Mouse (Mus musculus) thymus, adult 2 months (tissue): Measurements from ENCODE around the gene Dnal4. TPM values are rescaled to one million over a fixed set of nuclear protein-coding genes. Genes with fewer than 3 reads are reported as not detected.

ENCODE experiments used
- DNase-seq: peaks from one replicate; pipeline ENCODE4 v3.0.0; 2021
- H3K27ac ChIP-seq: fragments of 200-500 bp; 2 replicates; pipeline ENCODE4 v1.5.1; 2012; ENCODE audit warnings: low read length, control low read depth; ENCODE audit not compliant: control insufficient read depth, insufficient read depth
- H3K27me3 ChIP-seq: fragments of 200-500 bp; 2 replicates; pipeline ENCODE4 v1.6.1; 2012; ENCODE audit warnings: mild to moderate bottlenecking, low read length, moderate library complexity, mixed read lengths; ENCODE audit not compliant: control insufficient read depth, insufficient read depth
- H3K36me3 ChIP-seq: fragments of 200-500 bp; 2 replicates; pipeline ENCODE4 v1.6.1; 2012; ENCODE audit warnings: mild to moderate bottlenecking, low read length, moderate library complexity; ENCODE audit not compliant: control insufficient read depth, insufficient read depth
- H3K4me1 ChIP-seq: fragments of 200-500 bp; replicated peaks from 2 replicates; pipeline ENCODE4 v1.6.1; 2012; ENCODE audit warnings: low read length; ENCODE audit not compliant: control insufficient read depth, insufficient read depth
- H3K4me3 ChIP-seq: fragments of 200-500 bp; 2 replicates; pipeline ENCODE4 v1.5.1; 2012; ENCODE audit warnings: mild to moderate bottlenecking, low read length, control low read depth, moderate library complexity; ENCODE audit not compliant: control insufficient read depth, insufficient read depth
- CTCF ChIP-seq: fragments of 200-500 bp; IDR thresholded peaks from 2 replicates; pipeline ENCODE4 v1.5.1; 2012; ENCODE audit warnings: mild to moderate bottlenecking, control low read depth, low read length, moderate library complexity, borderline replicate concordance; ENCODE audit not compliant: control insufficient read depth, poor library complexity, insufficient read depth; ENCODE audit errors: extremely low read depth
- POLR2A ChIP-seq: fragments of 200-500 bp; IDR thresholded peaks from 2 replicates; pipeline ENCODE4 v1.6.1; 2012; ENCODE audit warnings: mild to moderate bottlenecking, low read length, control low read depth, moderate library complexity; ENCODE audit not compliant: control insufficient read depth, poor library complexity, insufficient read depth; ENCODE audit errors: extremely low read depth
- WGBS: fragments of 180-500 bp; shearing (Covaris S2); methylation state at CpG from one replicate; pipeline ENCODE4 v1.1.7; 2018; 5-methylcytosine and 5-hydroxymethylcytosine counted together
- polyA plus RNA-seq: library from polyadenylated mRNA; depleted of rRNA; stranded (reverse); fragments of >200 nt; gene quantifications from 2 replicates; pipeline ENCODE4 v1.2.3, GENCODE M21; 2012

The Dnal4 gene
- polyA plus RNA-seq, 1 experiment = 51.3 TPM

- no peaks in the 10 kb centered on the region for H3K27me3 ChIP-seq
- no peak overlapping the region for H3K4me3 ChIP-seq
- WGBS = 98% methylated on average over 2 of the region's 2 CpGs
- TF ChIP-seq CTCF = no peak
- no peak for TF ChIP-seq POLR2A
- H3K27ac ChIP-seq = no peak overlapping the region
- DNase-seq = no peak
- H3K4me1 ChIP-seq = no peaks in the 10 kb centered on the region
- H3K36me3 ChIP-seq = no peaks in the 10 kb centered on the region
These were observed 12.3 kb downstream of the Dnal4 start for GRCm38 (mm10) chr15:79765361-79765760.

- TF ChIP-seq CTCF = no peak
- no peak for TF ChIP-seq POLR2A
- no peaks in the 10 kb centered on the region for H3K4me1 ChIP-seq
These were observed 12.9 kb downstream of the Dnal4 start for GRCm38 (mm10) chr15:79764539-79765267.

GRCm38 (mm10) chr15:79763601-79764246 lies 13.9 kb downstream of the Dnal4 start:
- Histone ChIP-seq H3K4me3 (no peak overlapping the region), H3K27ac (no peak overlapping the region), H3K4me1 (no peaks in the 10 kb centered on the region), H3K36me3 (no peaks in the 10 kb centered on the region), H3K27me3 (no peaks in the 10 kb centered on the region)
- TF ChIP-seq POLR2A (0 out of 2 replicates have a peak, but pooled peaks have one; percentile 16), CTCF (no peak)
- 97% methylated on average over 7 of the region's 7 CpGs for WGBS
- no peak for DNase-seq

More at GRCm38 (mm10) chr15:79764539-79765267, 12.9 kb downstream of the Dnal4 start:
- Histone ChIP-seq H3K27me3 (no peaks in the 10 kb centered on the region), H3K27ac (no peak overlapping the region), H3K36me3 (no peaks in the 10 kb centered on the region), H3K4me3 (no peak overlapping the region)
- 92% methylated on average over 11 of the region's 11 CpGs for WGBS
- DNase-seq = no peak

GRCm38 (mm10) chr15:79763001-79763400 lies 14.6 kb downstream of the Dnal4 start:
- Histone ChIP-seq H3K36me3 (no peaks in the 10 kb centered on the region), H3K27ac (no peak overlapping the region), H3K4me1 (no peaks in the 10 kb centered on the region), H3K4me3 (no peak overlapping the region), H3K27me3 (no peaks in the 10 kb centered on the region)
- no peak for TF ChIP-seq CTCF
- TF ChIP-seq POLR2A = no peak
- WGBS = 94% methylated on average over 9 of the region's 9 CpGs
- no peak for DNase-seq

- TF ChIP-seq CTCF = no peak
- TF ChIP-seq POLR2A = no peak
- DNase-seq = no peak
- WGBS = 93% methylated on average over 6 of the region's 6 CpGs
- Histone ChIP-seq H3K36me3 (no peaks in the 10 kb centered on the region), H3K27me3 (no peaks in the 10 kb centered on the region), H3K4me1 (peaks cover 11% of the 10 kb centered on the region), H3K4me3 (no peak overlapping the region), H3K27ac (no peak overlapping the region)
These were observed 16.7 kb downstream of the Dnal4 start for GRCm38 (mm10) chr15:79760956-79761355.

GRCm38 (mm10) chr15:79757118-79757517 lies 20.5 kb downstream of the Dnal4 start:
- WGBS = 91% methylated on average over 3 of the region's 3 CpGs
- Histone ChIP-seq H3K36me3 (no peaks in the 10 kb centered on the region), H3K27me3 (no peaks in the 10 kb centered on the region), H3K4me3 (no peak overlapping the region), H3K27ac (no peak overlapping the region), H3K4me1 (peaks cover 17% of the 10 kb centered on the region)
- TF ChIP-seq CTCF = no peak
- no peak for TF ChIP-seq POLR2A
- DNase-seq = no peak
